Mouse (Mus musculus): ENCODE measurements around the gene Tmem177.

DNA sequence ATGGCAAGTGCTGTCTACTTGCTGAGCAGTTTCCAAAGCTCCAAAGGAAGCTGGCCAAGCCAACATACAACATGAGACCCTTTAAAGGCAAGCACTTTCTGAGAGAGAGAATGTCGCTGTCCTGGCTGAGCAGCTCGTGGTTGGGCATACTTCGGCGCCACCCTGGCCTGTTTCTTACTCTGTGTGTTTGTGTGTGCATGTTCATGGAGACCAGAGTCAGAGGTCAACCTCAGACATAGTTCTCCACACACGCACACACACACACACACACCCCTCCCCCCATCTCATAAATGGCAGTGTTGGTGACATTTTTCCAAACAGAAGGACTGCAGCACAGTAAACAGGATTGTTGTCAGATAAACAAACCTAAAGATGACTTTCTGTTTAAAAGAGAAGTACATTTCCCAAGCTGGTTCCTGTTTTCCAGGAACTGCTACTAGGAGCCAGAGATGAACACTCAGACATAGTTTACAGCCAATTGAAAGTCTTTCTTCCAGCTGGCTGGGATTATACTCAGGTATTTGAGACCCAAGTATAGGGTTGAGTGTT lies 3.9 kb upstream of the Tmem177 start:
- TF ChIP-seq CTCF (IDR thresholded peaks at IDR 0.05; ENCODE audit: extremely low read depth, insufficient read depth, low read length) (no peak), POLR2A (IDR thresholded peaks at IDR 0.05; ENCODE audit: extremely low read depth, insufficient read depth, low read length) (no peak)
